In genomic region chr15:30513122-30513521, GRCm38 (mm10) we compare ENCODE assay signal across 13 mouse cellular contexts.
DNase-seq lines count a peak whose midpoint lies in the region; ATAC-seq and TF ChIP-seq lines count a peak whose summit lies in the region.
"Had no signal": no experiment of that assay in that cellular context is flagged by ENCODE, and none has a peak within 500 bp of the region (broad histone marks: within the 10 kb centered on the region; RNA-seq: fewer than 3 reads in every experiment).

No protein-coding gene starts in this region.

- no peak for TF ChIP-seq CTCF in layer of hippocampus, adult 2 months (conservative IDR thresholded peaks at IDR 0.05)

- H3K4me3 ChIP-seq in forebrain, embryonic 14.5 days (ENCODE audit: low read depth, low read length), result no peak overlapping the region
- H3K4me3 ChIP-seq in layer of hippocampus, adult 2 months, result no peak overlapping the region
- H3K4me3 ChIP-seq: embryonic facial prominence, embryonic 15.5 days; megakaryocyte, embryonic 14.5 days had no signal

- H3K36me3 ChIP-seq in forebrain, embryonic 14.5 days (ENCODE audit: control insufficient read depth, insufficient read depth, low read length), result no peaks in the 10 kb centered on the region
- H3K36me3 ChIP-seq: embryonic facial prominence, embryonic 15.5 days had no signal

- no peak overlapping the region for H3K4me2 ChIP-seq in forebrain, embryonic 14.5 days (ENCODE audit: low read length)
- H3K4me2 ChIP-seq: embryonic facial prominence, embryonic 15.5 days; liver, embryonic 11.5 days had no signal

- peak; percentile 14 for DNase-seq in R1 (ENCODE audit: low read depth, low spot score)
- DNase-seq in ZHBTc4 (ENCODE audit: low read depth, low spot score), result peak; percentile 52
- DNase-seq in forebrain, embryonic 14.5 days (ENCODE audit: low spot score), result peak; percentile 6
- peak; percentile 20 for DNase-seq in mesoderm, embryonic 11.5 days (ENCODE audit: low read depth, low spot score)
- no peak for DNase-seq in heart, postnatal 25 days (ENCODE audit: low spot score)
- DNase-seq in layer of hippocampus, adult 2 months (ENCODE audit: low spot score in 2 of 2), result no peak
- DNase-seq: cerebellum, adult 9-11 months; right cerebral cortex, postnatal 25 days had no signal

- peaks cover 14% of the 10 kb centered on the region for H3K4me1 ChIP-seq in forebrain, embryonic 14.5 days (ENCODE audit: control insufficient read depth, insufficient read depth, low read length)
- H3K4me1 ChIP-seq: embryonic facial prominence, embryonic 15.5 days; megakaryocyte, embryonic 14.5 days had no signal

- H3K27ac ChIP-seq in forebrain, embryonic 14.5 days (ENCODE audit: low read depth, low read length), result no peak overlapping the region
- no peak overlapping the region for H3K27ac ChIP-seq in layer of hippocampus, adult 2 months
- H3K27ac ChIP-seq: embryonic facial prominence, embryonic 15.5 days had no signal

- H3K27me3 ChIP-seq in forebrain, embryonic 14.5 days (replicated peaks; ENCODE audit: control insufficient read depth, insufficient read depth, low read length), result no peaks in the 10 kb centered on the region
- H3K27me3 ChIP-seq: embryonic facial prominence, embryonic 15.5 days; megakaryocyte, embryonic 14.5 days had no signal

- intact Hi-C loops in heart, postnatal 25 days (cut with DNase I), result no loop called here

- H3K9me3 ChIP-seq in forebrain, embryonic 14.5 days (replicated peaks; ENCODE audit: control insufficient read depth, low read length), result no peaks in the 10 kb centered on the region
- H3K9me3 ChIP-seq: embryonic facial prominence, embryonic 15.5 days; megakaryocyte, embryonic 14.5 days had no signal

- peak; percentile 27; the same call in 1 of the 2 replicates for ATAC-seq in forebrain, embryonic 14.5 days
- ATAC-seq in erythroid progenitor cell, adult 5-6 weeks (replicated peaks; ENCODE audit: low FRiP score, poor library complexity, severe bottlenecking), result no peak
- ATAC-seq: lung, postnatal 0 days had no signal

- H3K9ac ChIP-seq in forebrain, embryonic 14.5 days (ENCODE audit: low read length), result no peak overlapping the region
- H3K9ac ChIP-seq: embryonic facial prominence, embryonic 15.5 days had no signal

Comparison
In these comparisons a context has a peak if more than half of its experiments do, and no peak if none do; other contexts are left out.
1. DNase-seq: peak in R1 (single experiment), ZHBTc4 (single experiment), forebrain, embryonic 14.5 days (single experiment) and mesoderm, embryonic 11.5 days (single experiment); none in heart, postnatal 25 days (single experiment) and layer of hippocampus, adult 2 months (0 of 2).